Comparison of ENCODE assay signal across 8 mouse cellular contexts in the genomic region with DNA sequence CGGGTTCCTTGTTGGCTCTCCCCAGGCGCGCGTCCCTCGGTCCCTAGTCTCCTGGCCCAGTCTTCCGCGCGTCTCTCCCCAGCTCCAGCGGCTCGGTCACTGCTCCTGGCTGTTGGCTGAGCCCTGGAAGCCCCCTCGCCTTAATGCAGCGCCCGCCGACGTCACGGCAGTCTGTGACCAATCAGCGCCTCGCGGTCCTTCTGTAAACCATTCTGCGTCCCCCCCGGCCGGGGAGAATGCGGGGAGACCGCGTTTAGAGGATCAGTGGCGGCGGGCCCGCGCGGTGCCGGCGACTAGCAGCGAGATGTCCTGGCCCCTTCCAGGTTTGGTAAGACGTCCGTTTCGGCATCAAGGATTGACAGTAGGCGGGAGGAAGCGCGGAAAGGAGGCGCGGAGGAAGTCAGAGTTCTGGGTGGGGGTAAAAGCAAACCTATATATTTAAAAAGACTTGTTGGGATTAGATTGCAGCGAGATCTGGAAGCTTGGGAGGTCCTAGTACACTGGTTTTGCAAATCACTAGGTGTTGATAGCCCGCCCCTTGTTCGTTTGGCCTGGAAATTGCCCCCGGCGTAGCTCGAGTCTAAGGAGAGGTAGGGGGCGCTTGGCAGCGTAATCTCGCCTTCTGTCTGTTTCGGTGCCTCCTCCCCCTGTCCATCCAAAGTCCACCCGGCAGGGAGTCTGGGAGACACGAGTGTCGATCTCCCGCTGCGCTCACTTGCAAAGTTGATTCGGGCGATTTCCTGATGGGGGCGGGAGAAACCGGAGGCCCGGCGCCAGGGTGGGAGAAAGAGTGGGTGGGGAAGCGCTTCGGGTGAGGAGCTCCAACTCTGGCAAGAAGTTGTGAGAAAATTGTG. TPM values are rescaled to one million over a fixed set of nuclear protein-coding genes. Genes with fewer than 3 reads are reported as not detected.
DNase-seq lines count a peak whose midpoint lies in the region; ATAC-seq lines count a peak whose summit lies in the region.

A gene (minus strand): TSS at position 115 of the 854 bp plus-strand sequence.

- H3K9me3 ChIP-seq in hindbrain, embryonic 12.5 days (replicated peaks): no peaks in the 10 kb centered on the region
- no peaks in the 10 kb centered on the region for H3K9me3 ChIP-seq in limb, embryonic 15.5 days
- no peaks in the 10 kb centered on the region for H3K9me3 ChIP-seq in stomach, embryonic 16.5 days (replicated peaks; ENCODE audit: control insufficient read depth, low read length)

- peak within 1 kb of the TSS; percentile 51 for H3K4me3 ChIP-seq in hindbrain, embryonic 12.5 days
- peak within 1 kb of the TSS; percentile 45 for H3K4me3 ChIP-seq in limb, embryonic 15.5 days
- H3K4me3 ChIP-seq in stomach, embryonic 16.5 days (replicated peaks; ENCODE audit: low read length): peak within 1 kb of the TSS; percentile 46

- peak; percentile 91 for ATAC-seq in hindbrain, embryonic 12.5 days (ENCODE audit: low FRiP score)
- no peak for ATAC-seq in limb, embryonic 15.5 days (ENCODE audit: insufficient number of reproducible peaks, low FRiP score, low TSS enrichment, low read depth)
- ATAC-seq in stomach, embryonic 16.5 days (ENCODE audit: insufficient read depth, low FRiP score): no peak
- ATAC-seq in megakaryocyte-erythroid progenitor cell, adult 5-6 weeks (replicated peaks; ENCODE audit: low FRiP score, low TSS enrichment, poor library complexity, severe bottlenecking): no peak

- peaks cover 3% of the 10 kb centered on the region; the same call in 1 of the 2 replicates for H3K36me3 ChIP-seq in hindbrain, embryonic 12.5 days
- H3K36me3 ChIP-seq in limb, embryonic 15.5 days: no peaks in the 10 kb centered on the region
- H3K36me3 ChIP-seq in stomach, embryonic 16.5 days (ENCODE audit: control insufficient read depth, insufficient read depth, low read length): no peaks in the 10 kb centered on the region

- peak; percentile 26 to 32 for DNase-seq in thymus, postnatal 36 days
- DNase-seq in thymus, postnatal 10 days (ENCODE audit: low spot score in 2 of 2): no peak
- peak; percentile 89 for DNase-seq in embryo, embryonic 10.5 days (ENCODE audit: low spot score)
- DNase-seq in urinary bladder, adult 2 months (ENCODE audit: low spot score): no peak

- peak within 1 kb of the TSS; percentile 83 for H3K27ac ChIP-seq in hindbrain, embryonic 12.5 days
- H3K27ac ChIP-seq in limb, embryonic 15.5 days: no peak within 1 kb of the TSS
- no peak within 1 kb of the TSS for H3K27ac ChIP-seq in stomach, embryonic 16.5 days (ENCODE audit: low read length)

- peaks cover 91% of the 10 kb centered on the region for H3K27me3 ChIP-seq in hindbrain, embryonic 12.5 days
- H3K27me3 ChIP-seq in limb, embryonic 15.5 days: peaks cover 99% of the 10 kb centered on the region
- peaks cover 98% of the 10 kb centered on the region for H3K27me3 ChIP-seq in stomach, embryonic 16.5 days (ENCODE audit: control insufficient read depth, insufficient read depth, low read length)

- H3K9ac ChIP-seq in hindbrain, embryonic 12.5 days: peak within 1 kb of the TSS; percentile 84
- H3K9ac ChIP-seq in limb, embryonic 15.5 days: 0 out of 2 replicates have a peak within 1 kb of the TSS, but pooled peaks have one; percentile 8
- H3K9ac ChIP-seq in stomach, embryonic 16.5 days (ENCODE audit: low read length): peak within 1 kb of the TSS; percentile 33

- H3K4me2 ChIP-seq in hindbrain, embryonic 12.5 days (replicated peaks): peak within 1 kb of the TSS; percentile 66
- H3K4me2 ChIP-seq in limb, embryonic 15.5 days: peak within 1 kb of the TSS; percentile 78
- peak within 1 kb of the TSS; percentile 71 for H3K4me2 ChIP-seq in stomach, embryonic 16.5 days (ENCODE audit: low read depth, low read length)

- peaks cover 28% of the 10 kb centered on the region for H3K4me1 ChIP-seq in hindbrain, embryonic 12.5 days
- H3K4me1 ChIP-seq in limb, embryonic 15.5 days: peaks cover 40% of the 10 kb centered on the region
- peaks cover 20% of the 10 kb centered on the region for H3K4me1 ChIP-seq in stomach, embryonic 16.5 days (ENCODE audit: control insufficient read depth, insufficient read depth, low read length)

- WGBS in hindbrain, embryonic 12.5 days: under 1% methylated on average over 64 of the region's 64 CpGs
- WGBS in limb, embryonic 15.5 days: under 1% methylated on average over 64 of the region's 64 CpGs
- WGBS in stomach, embryonic 16.5 days: under 1% methylated on average over 64 of the region's 64 CpGs

RNA-seq across cellular contexts. Expression of the gene that starts here (rescaled TPM):
- polyA plus RNA-seq in hindbrain, embryonic 12.5 days (2016; fragmentation: Nextera tagmentation; extraction: Ambion mirVana): 65.0 and 68.8 TPM in 2 replicates
- 0.09 TPM in 1 of 2 replicates, not detected in the other for polyA plus RNA-seq in limb, embryonic 15.5 days (2015; fragmentation: Nextera tagmentation; extraction: Ambion mirVana)
- 0.31 and 0.32 TPM in 2 replicates for polyA plus RNA-seq in stomach, embryonic 16.5 days (2015; fragmentation: Nextera tagmentation; extraction: Ambion mirVana)
- not detected in 2 replicates for polyA plus RNA-seq in urinary bladder, adult 2 months (2012; rRNA removed)
- total RNA-seq in megakaryocyte-erythroid progenitor cell, adult 5-6 weeks (2014; fragmentation: Nextera tagmentation): not detected in 2 replicates
- not detected in 2 replicates for total RNA-seq in megakaryocyte-erythroid progenitor cell, adult 5-6 weeks (2017)

Comparison
In these comparisons a context has a peak if more than half of its experiments do, and no peak if none do; other contexts are left out.
1. RNA of the gene that starts here (polyA plus RNA-seq): 65.0 to 68.8 TPM in hindbrain, embryonic 12.5 days; 0.31 to 0.32 TPM in stomach, embryonic 16.5 days, 0.09 TPM in limb, embryonic 15.5 days and not detected in urinary bladder, adult 2 months; every median in the first group is over 10 times any median in the second.
2. DNase-seq: peak in thymus, postnatal 36 days (2 of 2) and embryo, embryonic 10.5 days (single experiment); none in thymus, postnatal 10 days (0 of 2) and urinary bladder, adult 2 months (single experiment).
3. H3K9ac ChIP-seq: peak in every context shown above with its lines; median percentile 84 in hindbrain, embryonic 12.5 days; 33 in stomach, embryonic 16.5 days; 8 in limb, embryonic 15.5 days.
4. Peak in every context shown above with its lines, with median percentiles within 50 percentile points of each other: H3K4me2 ChIP-seq and H3K4me3 ChIP-seq.